Mouse (Mus musculus) forebrain, postnatal 0 days (tissue): ENCODE results near the gene Smchd1. TPM values are rescaled to one million over a fixed set of nuclear protein-coding genes. Genes with fewer than 3 reads are reported as not detected.
"Not testable (repeated sequence)": the region's sequence is repeated elsewhere in the genome, so short reads cannot be mapped to it uniquely, and the experiment has no call there.

Source experiments
- ATAC-seq: fragments of 200-750 bp; cut with Nextera tagmentation; 2 replicates; pipeline ENCODE4 v1.8.0; 2017; ENCODE audit warnings: mild to moderate bottlenecking, moderate library complexity
- DNase-seq: peaks from one replicate; pipeline ENCODE4 v3.0.0-alpha.2; 2015
- H3K27ac ChIP-seq: fragments of 300-500 bp; sonication (generic); 2 replicates; pipeline ENCODE4 v1.5.1; 2014; ENCODE audit warnings: low read depth, mild to moderate bottlenecking, antibody characterized with exemption, low read length, moderate library complexity, mixed read lengths
- H3K27me3 ChIP-seq: fragments of 300-500 bp; sonication (generic); 2 replicates; pipeline ENCODE4 v1.6.1; 2014; ENCODE audit warnings: mild to moderate bottlenecking, low read length, mixed read lengths; ENCODE audit not compliant: insufficient read depth
- H3K36me3 ChIP-seq: fragments of 300-500 bp; sonication (generic); 2 replicates; pipeline ENCODE4 v1.6.1; 2014; ENCODE audit warnings: mild to moderate bottlenecking, moderate library complexity; ENCODE audit not compliant: insufficient read depth
- H3K4me1 ChIP-seq: fragments of 300-500 bp; sonication (generic); 2 replicates; pipeline ENCODE4 v1.6.1; 2014; ENCODE audit warnings: antibody characterized with exemption; ENCODE audit not compliant: insufficient read depth
- H3K4me2 ChIP-seq: fragments of 300-500 bp; sonication (generic); 2 replicates; pipeline ENCODE4 v1.6.1; 2014; ENCODE audit warnings: low read depth, mild to moderate bottlenecking, moderate library complexity
- H3K4me3 ChIP-seq: fragments of 300-500 bp; sonication (generic); 2 replicates; pipeline ENCODE4 v1.5.1; 2014; ENCODE audit warnings: low read depth, low read length, mixed read lengths
- H3K9ac ChIP-seq: fragments of 300-500 bp; sonication (generic); 2 replicates; pipeline ENCODE4 v1.6.1; 2014; ENCODE audit warnings: mild to moderate bottlenecking
- H3K9me3 ChIP-seq: fragments of 300-500 bp; sonication (generic); 2 replicates; pipeline ENCODE4 v1.6.1; 2016; ENCODE audit warnings: low read length
- CTCF ChIP-seq: sonication (generic); IDR thresholded peaks from 2 replicates; pipeline ENCODE4 v1.5.1; 2016; ENCODE audit warnings: antibody characterized with exemption, control low read depth, low read depth
- WGBS: fragments of 180-500 bp; shearing (Covaris S2); extraction: QIAGEN DNeasy Blood & Tissue Kit; methylation state at CpG from one replicate; pipeline ENCODE4 v1.1.7; 2014; 5-methylcytosine and 5-hydroxymethylcytosine counted together
- polyA plus RNA-seq: library from polyadenylated mRNA; unstranded; fragments of >200 nt; fragmentation: Nextera tagmentation; extraction: Ambion mirVana; gene quantifications from 2 replicates; pipeline ENCODE4 v1.2.1, GENCODE M21; 2015
- total RNA-seq: library from RNA; depleted of rRNA; stranded (reverse); fragments of >200 nt; gene quantifications from 2 replicates; pipeline ENCODE4 v1.2.3, GENCODE M21; 2014

Gene Smchd1
- total and polyA plus RNA-seq, 2 experiments from 2014 or later: 35.4 to 58.7 TPM

DNA sequence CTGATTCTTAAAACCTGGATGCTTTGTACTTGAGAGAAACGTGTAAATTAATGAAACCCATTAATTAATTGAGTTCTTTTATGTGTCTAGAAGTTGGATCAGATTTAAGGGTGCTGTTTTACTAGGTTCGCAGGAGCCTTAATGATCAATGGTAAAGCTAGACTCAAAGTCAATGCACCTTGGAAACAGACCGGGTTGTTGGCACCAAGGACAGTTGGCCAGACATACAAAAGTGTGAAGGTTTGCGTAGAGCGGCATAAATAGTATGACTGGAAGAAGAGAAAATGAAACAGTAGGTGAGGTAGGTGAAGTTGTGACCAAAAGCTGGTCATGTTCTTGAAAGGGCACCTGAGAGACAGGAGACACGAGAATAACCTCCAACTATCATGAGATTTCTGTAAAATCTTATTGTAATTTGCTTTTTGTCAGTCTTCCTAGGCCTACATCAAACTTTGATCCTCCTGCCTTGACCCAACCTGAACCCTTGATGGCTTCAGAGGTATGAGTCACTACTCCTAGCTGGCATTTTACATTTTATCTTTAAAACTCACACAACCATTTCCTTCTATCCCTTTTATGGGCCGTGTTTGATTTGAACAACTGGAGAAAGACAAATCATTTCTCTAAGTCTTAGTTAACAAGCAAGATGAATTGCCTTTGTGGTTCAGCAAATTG, 1.3 kb upstream of the Smchd1 start:
- WGBS: 68% methylated on average over 7 of the region's 7 CpGs
- DNase-seq (no peak), ATAC-seq (no peak)
- H3K9me3 ChIP-seq: no peaks in the 10 kb centered on the region
- no peaks in the 10 kb centered on the region for H3K27me3 ChIP-seq
- H3K27ac ChIP-seq: no peak overlapping the region
- H3K4me3 ChIP-seq: peak overlapping the region; percentile 96
- peaks cover 18% of the 10 kb centered on the region for H3K4me1 ChIP-seq
- H3K36me3 ChIP-seq: no peaks in the 10 kb centered on the region
- H3K9ac ChIP-seq: peak overlapping the region; percentile 95
- peak overlapping the region; percentile 84 for H3K4me2 ChIP-seq
- TF ChIP-seq CTCF: no peak

DNA sequence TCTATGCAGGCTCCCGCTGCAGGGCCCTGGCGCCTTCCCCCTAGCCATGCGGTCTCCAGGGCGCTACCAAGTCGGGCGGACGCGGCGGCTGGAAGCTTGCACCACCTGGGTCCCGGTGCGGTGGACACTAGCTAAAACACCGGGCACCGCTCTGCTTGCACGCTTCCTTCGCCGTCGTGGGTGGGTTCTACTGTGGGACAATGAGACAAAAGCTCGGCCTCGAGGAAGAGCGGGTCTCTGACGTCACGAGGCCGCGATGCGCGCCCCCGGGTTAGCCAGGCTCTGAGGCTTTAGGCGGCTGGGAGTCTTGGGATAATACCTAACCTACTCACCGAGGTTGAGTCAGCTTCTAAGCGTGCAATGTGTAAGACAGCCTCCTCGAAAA, 554 bp upstream of the Smchd1 start:
- Histone ChIP-seq H3K9ac (peak overlapping the region; percentile 95), H3K4me1 (peaks cover 18% of the 10 kb centered on the region), H3K36me3 (no peaks in the 10 kb centered on the region), H3K9me3 (no peaks in the 10 kb centered on the region), H3K4me2 (peak overlapping the region; percentile 84), H3K4me3 (peak overlapping the region; percentile 96), H3K27ac (peak overlapping the region; percentile 98), H3K27me3 (no peaks in the 10 kb centered on the region)
- under 1% methylated on average over 30 of the region's 31 CpGs for WGBS
- ATAC-seq (peak; percentile 77), DNase-seq (peak; percentile 87)
- TF ChIP-seq CTCF: no peak

DNA sequence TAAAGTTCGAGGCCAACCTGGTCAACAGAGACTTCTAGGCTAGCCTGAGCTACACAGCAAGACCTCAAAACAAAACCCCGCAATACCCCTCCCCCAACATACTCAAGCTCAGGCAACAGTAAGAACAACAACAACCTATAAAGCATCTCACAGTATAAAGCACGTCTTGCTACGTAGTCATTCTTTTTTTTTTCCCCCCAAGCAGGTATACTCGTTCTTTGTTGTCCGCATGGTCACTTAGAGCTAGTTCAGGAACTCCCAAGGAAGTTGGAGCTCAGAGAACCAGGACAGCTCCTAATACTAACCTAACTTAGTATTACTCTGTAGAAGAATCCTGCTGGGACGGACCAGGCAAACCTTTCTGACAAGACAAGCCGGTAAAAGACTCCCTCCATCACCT, 1.0 kb downstream of the Smchd1 start:
- Histone ChIP-seq H3K4me1 (peaks cover 18% of the 10 kb centered on the region), H3K4me3 (peak overlapping the region; percentile 96), H3K4me2 (peak overlapping the region; percentile 84), H3K27me3 (no peaks in the 10 kb centered on the region), H3K27ac (no peak overlapping the region), H3K9ac (peak overlapping the region; percentile 95), H3K9me3 (no peaks in the 10 kb centered on the region), H3K36me3 (no peaks in the 10 kb centered on the region)
- TF ChIP-seq CTCF: no peak
- ATAC-seq (no peak), DNase-seq (no peak)
- 17% methylated on average over 8 of the region's 8 CpGs for WGBS

DNA sequence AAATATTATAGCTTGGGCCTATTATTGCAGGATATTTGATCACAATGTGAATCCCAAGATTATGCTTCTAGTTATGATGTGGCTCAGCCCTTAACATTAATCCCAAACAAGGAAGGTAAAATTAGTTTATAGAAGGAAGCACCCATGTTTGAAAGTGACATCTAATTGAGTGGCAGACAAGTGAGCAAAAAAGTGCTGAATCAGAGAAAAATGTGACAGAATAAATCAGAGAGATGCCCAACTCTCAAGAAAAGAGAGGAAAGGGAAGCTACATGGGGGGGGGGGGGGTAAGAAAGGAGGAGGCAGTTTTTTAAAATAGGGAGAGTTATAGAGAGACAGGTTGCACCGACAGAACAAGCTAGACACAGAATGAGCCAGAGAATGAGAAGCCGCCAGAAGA, 3.9 kb downstream of the Smchd1 start:
- Histone ChIP-seq H3K9ac (no peak overlapping the region), H3K4me2 (no peak overlapping the region), H3K27ac (no peak overlapping the region)

DNA sequence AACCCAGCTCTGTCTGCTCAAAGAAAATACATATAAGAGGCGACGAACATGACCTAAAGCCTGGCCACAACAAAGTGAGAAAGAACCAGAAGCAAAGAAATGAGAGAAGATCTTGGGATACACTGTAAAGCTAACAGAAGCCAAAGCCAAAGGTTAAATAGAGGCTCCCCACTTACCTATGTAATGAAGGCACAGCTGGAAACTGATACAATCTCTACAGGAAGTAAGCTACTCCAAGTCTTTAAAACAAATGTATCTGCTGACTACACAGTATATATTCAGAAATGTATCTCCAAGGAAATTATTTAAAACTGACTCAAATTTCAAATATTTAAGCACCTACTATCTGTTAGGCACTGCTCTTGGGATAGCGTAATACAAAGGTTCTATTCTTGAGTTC, 14.8 kb downstream of the Smchd1 start:
- H3K27ac ChIP-seq: no peak overlapping the region
- no peaks in the 10 kb centered on the region for H3K4me1 ChIP-seq
- H3K27me3 ChIP-seq: no peaks in the 10 kb centered on the region
- H3K9ac ChIP-seq: no peak overlapping the region
- ATAC-seq (no peak), DNase-seq (no peak)
- WGBS: 96% methylated on average over 3 of the region's 3 CpGs
- H3K4me3 ChIP-seq: no peak overlapping the region
- no peak overlapping the region for H3K4me2 ChIP-seq
- TF ChIP-seq CTCF: no peak
- H3K36me3 ChIP-seq: peaks cover 18% of the 10 kb centered on the region; the same call in 1 of the 2 replicates
- H3K9me3 ChIP-seq: no peaks in the 10 kb centered on the region

More for the DNA sequence above, 3.9 kb downstream of the Smchd1 start:
- no peak for TF ChIP-seq CTCF
- Histone ChIP-seq H3K4me1 (peaks cover 11% of the 10 kb centered on the region), H3K9me3 (no peaks in the 10 kb centered on the region), H3K27me3 (no peaks in the 10 kb centered on the region), H3K36me3 (no peaks in the 10 kb centered on the region), H3K4me3 (no peak overlapping the region)
- WGBS: 36% methylated on average over 2 of the region's 2 CpGs
- DNase-seq (no peak), ATAC-seq (no peak)

DNA sequence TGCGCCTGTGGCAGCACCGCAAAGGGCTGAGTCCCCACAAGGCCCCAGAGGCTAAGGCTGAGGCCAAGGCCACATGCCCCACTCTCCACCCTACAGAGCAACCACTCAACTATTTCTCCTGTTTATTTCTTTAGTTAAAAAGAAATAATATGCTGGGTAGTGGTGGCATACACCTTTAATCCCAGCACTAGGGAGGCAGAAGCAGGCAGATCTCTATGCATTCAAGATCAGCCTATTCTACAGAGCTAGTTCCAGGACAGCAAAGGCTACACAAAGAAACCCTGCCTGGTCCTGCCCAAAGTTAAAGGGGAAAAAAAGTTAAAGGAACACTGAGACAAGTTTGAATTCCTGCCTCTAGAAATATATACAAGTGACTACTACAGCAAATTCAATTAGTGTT, 15.3 kb downstream of the Smchd1 start, which contains the start of gene Gm4707:
TSS of gene Gm4707 (minus strand) at position 101 of the 400 bp plus-strand sequence.
- ATAC-seq (no peak), DNase-seq (no peak)
- no peak for TF ChIP-seq CTCF
- Histone ChIP-seq H3K9me3 (no peaks in the 10 kb centered on the region), H3K27me3 (no peaks in the 10 kb centered on the region), H3K9ac (no peak within 1 kb of the TSS), H3K4me2 (no peak within 1 kb of the TSS), H3K36me3 (peaks cover 21% of the 10 kb centered on the region), H3K4me1 (no peaks in the 10 kb centered on the region), H3K4me3 (no peak within 1 kb of the TSS), H3K27ac (no peak within 1 kb of the TSS)
- WGBS: 95% methylated on average over 2 of the region's 2 CpGs

DNA sequence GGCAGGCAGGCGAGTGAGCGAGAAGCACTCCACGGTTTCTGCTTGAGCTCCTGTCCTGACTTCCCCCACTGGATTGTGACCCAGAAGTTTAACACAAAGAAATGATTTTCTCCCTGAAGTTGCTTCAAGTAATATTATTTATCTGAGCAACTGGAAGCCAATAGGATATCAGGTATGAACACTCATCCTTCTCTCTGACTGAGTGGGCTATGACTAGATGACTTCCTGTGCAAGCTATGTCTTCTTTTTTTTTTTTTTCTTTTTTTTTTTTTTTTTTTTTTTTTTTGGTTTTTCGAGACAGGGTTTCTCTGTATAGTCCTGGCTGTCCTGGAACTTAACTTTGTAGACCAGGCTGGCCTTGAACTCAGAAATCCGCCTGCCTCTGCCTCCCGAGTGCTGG, 17.8 kb downstream of the Smchd1 start:
- not testable (repeated sequence) for ATAC-seq, H3K27ac ChIP-seq, H3K27me3 ChIP-seq, H3K9ac ChIP-seq, DNase-seq, H3K4me3 ChIP-seq, H3K4me1 ChIP-seq, H3K4me2 ChIP-seq, H3K9me3 ChIP-seq
- peaks cover 21% of the 10 kb centered on the region for H3K36me3 ChIP-seq
- WGBS: 95% methylated on average over 5 of the region's 6 CpGs
